Mouse (Mus musculus): ENCODE data around the gene Fam216a.
"Not testable (repeated sequence)": the region's sequence is repeated elsewhere in the genome, so short reads cannot be mapped to it uniquely, and the experiment has no call there.

Fam216a gene

DNA sequence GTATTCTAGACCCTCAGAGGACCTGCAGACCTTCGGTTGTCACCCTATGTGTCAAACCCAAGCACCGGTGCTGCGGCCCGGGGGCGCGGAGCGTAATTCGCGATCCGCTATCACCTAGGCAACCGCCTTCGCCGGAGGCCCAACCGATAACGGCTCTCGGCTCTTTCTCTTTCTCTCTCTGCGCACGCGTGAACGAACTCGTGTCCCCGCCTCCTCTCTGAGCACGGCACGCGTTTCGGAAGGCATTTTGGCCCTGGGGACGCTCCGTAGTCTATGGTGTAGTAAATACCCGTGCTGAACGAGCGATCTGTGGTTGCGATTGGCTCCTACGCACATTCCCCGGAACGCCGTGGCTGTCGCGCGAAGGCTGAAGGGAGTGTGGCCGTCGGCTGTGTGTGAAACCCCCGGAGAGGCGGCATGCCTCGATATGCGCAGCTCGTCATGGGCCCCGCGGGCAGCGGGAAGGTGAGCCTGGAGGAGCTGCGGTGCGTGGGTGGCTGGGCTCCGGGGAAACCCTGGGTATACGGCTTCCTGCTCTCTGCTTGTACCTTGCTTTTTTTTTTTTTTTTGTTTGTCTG, at the start of gene Fam216a:
TSS of gene Fam216a (minus strand) at position 173 of the 578 bp plus-strand sequence.
- DNase-seq (ENCODE audit: low spot score), result peak; percentile 99

GRCm38 (mm10) chr5:122421271-122422068, 49.3 kb upstream of the Fam216a start, which contains the start of gene Anapc7:
TSS of gene Anapc7 (plus strand) at chr5:122421693.
- no peak for DNase-seq (ENCODE audit: low spot score)

DNA sequence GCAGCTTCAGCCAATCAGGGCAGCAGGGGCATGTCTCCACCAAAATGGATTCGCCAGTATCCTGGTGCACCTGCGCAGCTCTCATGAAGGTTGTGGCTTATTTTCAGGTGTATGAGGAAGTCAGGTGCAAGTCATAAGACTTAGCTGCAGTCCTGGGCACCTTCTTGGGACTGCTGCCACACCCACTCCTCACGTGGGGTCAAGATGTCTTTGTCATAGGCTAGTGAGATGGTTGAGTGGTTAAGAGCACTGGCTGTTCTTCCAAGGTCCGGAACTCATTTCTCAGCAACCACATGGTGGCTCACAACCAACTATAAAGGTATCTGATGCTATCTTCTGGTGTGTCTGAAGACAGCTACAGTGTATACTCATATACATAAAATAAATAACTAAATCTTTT, 48.5 kb upstream of the Fam216a start:
- DNase-seq (ENCODE audit: low spot score), result not testable (repeated sequence)

GRCm38 (mm10) chr5:122415465-122415864, 43.3 kb upstream of the Fam216a start:
- DNase-seq (ENCODE audit: low spot score), result no peak

GRCm38 (mm10) chr5:122414351-122414750, 42.2 kb upstream of the Fam216a start:
- DNase-seq (ENCODE audit: low spot score), result no peak

- DNase-seq (ENCODE audit: low spot score), result no peak
Observed at GRCm38 (mm10) chr5:122412826-122413225, 40.7 kb upstream of the Fam216a start.

DNA sequence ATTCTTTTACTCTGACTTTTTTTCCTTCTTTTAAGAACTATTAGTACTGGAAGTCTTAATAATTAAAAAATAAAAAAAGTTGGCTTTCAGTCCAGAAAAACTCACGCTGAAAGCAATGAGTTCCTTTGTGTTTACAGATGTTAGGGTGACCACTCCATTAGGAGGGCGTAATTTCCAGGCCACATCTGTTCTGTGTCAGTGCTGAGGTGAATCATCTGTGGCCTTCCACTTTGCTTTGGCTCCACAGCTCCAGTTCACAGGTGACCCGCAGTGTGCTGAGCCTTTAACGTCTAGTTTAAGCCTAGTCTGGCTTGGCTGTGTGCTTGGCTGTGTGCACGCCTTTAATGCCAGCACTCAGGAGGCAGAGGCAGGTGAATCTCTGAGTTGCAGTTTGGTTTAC, 39.7 kb upstream of the Fam216a start:
- no peak for DNase-seq (ENCODE audit: low spot score)

GRCm38 (mm10) chr5:122409692-122410645, 37.8 kb upstream of the Fam216a start:
- DNase-seq (ENCODE audit: low spot score), result no peak

GRCm38 (mm10) chr5:122405537-122405936, 33.4 kb upstream of the Fam216a start:
- DNase-seq (ENCODE audit: low spot score), result no peak

DNA sequence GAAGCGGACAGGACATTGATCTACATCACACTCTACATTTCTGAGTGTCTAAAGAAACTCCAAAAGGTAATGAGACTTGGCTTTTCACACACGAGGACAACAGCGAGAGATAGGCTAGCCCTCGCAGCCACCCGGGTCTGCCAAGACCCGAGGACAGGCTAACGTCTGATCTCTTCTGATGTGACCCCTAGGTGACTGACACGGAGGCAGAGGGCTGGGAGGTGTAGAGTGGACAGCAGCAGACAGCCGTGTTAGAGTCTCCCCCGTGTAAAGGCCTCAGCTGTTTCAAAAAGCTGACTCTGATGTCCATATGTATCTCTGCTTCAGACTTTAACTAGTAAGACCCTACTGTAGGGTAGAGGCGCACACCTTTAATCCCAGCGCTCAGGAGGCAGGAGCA, 31.2 kb upstream of the Fam216a start:
- DNase-seq (ENCODE audit: low spot score), result no peak

GRCm38 (mm10) chr5:122402772-122403171, 30.6 kb upstream of the Fam216a start:
- peak; percentile 56 for DNase-seq (ENCODE audit: low spot score)

GRCm38 (mm10) chr5:122402160-122402559, 30.0 kb upstream of the Fam216a start:
- no peak for DNase-seq (ENCODE audit: low spot score)

- peak; percentile 71 for DNase-seq (ENCODE audit: low spot score)
Observed at GRCm38 (mm10) chr5:122401303-122401640, 29.1 kb upstream of the Fam216a start.

DNA sequence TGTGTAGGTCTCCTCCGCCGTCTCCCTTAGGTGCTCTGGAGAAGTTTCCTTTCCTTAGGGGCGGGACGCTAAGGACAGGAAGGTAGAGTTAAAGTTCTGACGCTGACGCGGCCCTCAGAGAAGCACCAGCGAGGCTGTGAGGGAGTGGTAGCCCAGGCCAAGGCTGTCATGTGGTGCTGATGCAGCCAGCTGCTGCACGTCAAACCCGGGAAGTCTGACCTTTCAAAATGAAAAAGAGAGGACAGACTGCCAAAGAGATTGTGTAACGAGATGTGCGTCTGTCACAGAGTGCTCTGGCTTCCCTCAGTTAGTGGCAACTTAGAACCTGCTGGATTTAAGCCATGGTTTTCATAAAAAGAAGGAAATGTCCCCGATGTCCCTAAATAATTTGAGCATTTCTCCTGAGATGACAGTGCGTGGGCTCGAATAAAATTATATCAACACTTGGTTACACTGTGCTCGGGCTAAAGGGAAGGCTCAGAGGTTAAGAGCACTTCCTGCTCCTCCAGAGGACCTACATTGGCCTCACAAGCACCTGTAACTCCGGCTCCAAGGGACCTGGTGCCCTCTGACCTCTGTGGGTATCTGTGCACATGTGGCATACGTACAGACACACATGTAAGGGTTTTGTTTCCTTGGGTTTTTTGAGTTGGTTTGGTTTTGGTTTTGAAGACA, 28.6 kb upstream of the Fam216a start:
- peak; percentile 51 for DNase-seq (ENCODE audit: low spot score)

- DNase-seq (ENCODE audit: low spot score), result no peak
Observed at GRCm38 (mm10) chr5:122399871-122400270, 27.7 kb upstream of the Fam216a start.

- no peak for DNase-seq (ENCODE audit: low spot score)
Observed at GRCm38 (mm10) chr5:122397495-122397894, 25.3 kb upstream of the Fam216a start.

DNA sequence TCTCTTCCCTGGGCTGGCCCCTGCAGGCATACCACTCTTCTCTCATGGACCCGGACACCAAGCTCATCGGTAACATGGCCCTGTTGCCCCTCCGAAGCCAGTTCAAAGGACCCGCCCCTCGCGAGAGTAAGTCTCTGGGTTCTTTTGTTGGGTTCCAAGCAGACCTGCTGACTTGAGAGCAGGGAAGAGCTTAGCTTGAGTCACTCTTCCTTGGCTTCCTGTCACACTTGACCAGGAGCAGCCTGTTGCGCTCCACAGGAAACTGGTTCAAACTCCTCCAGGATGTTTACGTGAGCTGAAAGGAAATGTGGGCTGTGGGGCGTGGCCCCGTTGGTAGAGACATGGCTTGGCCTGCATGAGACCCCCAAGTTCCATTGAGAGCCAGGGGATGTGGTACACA, 24.6 kb upstream of the Fam216a start:
- DNase-seq (ENCODE audit: low spot score), result no peak

DNA sequence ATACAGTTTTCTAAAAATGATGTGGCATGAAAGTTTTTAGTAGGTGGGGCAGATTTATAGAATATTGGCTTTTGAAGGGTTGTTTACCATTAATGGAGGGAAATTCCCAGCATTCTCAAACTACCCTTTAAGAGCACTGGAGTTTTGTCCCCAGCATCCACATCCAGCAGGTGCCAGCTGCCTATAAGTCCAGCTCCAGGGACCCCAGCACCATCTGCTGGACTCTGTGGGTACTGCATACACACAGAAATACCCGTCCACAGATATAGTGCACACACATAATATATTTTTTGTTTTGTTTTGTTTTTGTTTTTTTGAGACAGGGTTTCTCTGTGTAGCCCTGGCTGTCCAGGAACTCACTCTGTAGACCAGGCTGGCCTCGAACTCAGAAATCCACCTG, 21.7 kb upstream of the Fam216a start:
- DNase-seq (ENCODE audit: low spot score), result peak; percentile 73

DNA sequence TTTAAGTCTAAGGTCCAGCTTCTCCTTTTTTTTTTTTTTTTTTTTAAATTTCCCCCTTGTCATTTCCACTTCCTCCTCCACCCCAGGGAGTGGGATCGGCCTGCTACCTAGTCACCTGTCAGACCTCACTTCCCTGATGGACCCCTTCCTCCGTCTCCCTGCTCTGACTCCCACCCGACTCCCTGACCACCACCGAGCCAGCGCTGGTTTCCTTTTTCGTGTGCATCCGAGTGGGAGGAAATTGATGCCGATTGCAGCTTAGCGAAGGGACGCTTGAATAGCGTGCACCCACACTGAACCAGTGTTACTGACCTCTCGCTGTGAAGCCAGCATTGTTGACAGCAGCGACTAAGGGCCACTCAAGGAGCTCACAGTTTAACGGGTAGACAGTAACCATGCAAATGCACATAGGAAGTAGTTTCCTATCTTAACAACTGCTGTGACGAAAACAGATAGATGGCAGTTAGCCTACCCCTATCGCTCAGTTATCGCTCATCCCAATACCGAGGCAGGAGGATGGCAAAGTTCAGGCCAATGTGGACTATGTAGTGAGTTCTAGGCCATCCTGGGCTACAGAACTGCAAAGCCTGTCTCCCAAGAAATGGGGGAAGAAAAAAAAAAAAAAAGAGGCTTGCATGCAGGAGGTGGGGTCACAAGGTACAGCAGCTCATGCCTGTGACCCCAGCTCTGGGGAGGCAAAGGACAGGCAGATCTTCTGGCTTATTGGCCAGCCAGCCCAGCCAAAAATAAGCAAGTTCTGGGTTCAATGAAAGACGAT, 20.3 kb upstream of the Fam216a start:
- no peak for DNase-seq (ENCODE audit: low spot score)

DNA sequence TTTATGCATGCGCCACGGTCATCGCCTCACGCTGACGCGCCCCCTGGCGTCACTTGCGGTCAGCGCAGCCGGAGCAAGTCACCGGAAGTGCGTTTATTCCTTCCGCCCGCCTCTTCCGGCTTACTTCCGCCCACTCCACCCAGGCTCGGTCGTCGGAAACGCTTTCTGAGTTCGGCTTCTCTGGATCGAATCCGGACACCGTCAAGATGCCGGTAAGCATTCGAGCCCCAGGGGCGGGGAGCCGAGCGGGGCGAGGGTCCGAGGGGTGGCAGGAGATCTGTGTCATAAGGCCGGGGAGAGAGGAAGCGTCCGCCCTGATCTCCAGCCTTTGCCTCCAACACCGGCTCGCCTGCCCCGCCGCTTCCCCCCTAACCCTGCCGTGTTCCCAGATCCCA, 19.6 kb upstream of the Fam216a start, which contains the start of gene Arpc3:
TSS of gene Arpc3 (plus strand) at position 93 of the 395 bp plus-strand sequence.
- DNase-seq (ENCODE audit: low spot score), result peak; percentile 93

DNA sequence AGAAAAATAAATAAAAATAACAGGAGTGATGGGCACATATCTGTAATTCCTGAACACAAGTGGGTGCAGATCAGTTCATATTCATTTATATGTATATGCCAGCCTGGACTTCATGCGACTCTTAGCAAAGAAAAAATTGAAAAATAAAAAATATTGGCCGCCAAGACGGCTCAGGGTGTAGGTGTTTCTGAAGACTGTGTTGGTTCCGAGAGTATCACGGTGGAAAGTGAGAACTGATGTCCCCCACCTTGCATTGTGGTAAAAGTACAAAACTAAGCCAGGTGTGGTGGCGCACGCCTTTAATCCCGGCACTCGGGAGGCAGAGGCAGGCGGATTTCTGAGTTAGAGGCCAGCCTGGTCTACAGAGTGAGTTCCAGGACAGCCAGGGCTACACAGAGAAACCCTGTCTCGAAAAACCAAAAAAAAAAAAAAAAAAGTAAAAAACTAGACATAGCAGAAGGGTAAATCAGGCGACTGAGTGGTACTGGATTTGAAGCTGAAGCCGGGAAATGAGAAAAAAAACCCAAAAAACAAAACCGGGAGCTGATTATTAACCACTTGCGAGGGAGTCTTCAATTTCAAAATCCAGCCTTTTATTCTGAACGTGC, 19.1 kb upstream of the Fam216a start:
- no peak for DNase-seq (ENCODE audit: low spot score)
